Mouse (Mus musculus) midbrain, embryonic 14.5 days (tissue): ENCODE data around the gene Cdh22. TPM values are rescaled to one million over a fixed set of nuclear protein-coding genes. Genes with fewer than 3 reads are reported as not detected.

Experiments used
- ATAC-seq: fragments of 200-750 bp; cut with Nextera tagmentation; 2 replicates; pipeline ENCODE4 v1.8.0; 2017; ENCODE audit warnings: moderate number of reproducible peaks, moderate library complexity; ENCODE audit not compliant: low FRiP score, low TSS enrichment
- DNase-seq: peaks from one replicate; pipeline ENCODE4 v3.0.0-alpha.2; 2015
- H3K27ac ChIP-seq: fragments of 300-500 bp; sonication (generic); replicated peaks from 2 replicates; pipeline ENCODE4 v1.5.1; 2014; ENCODE audit warnings: mild to moderate bottlenecking, low read depth, low read length, moderate library complexity
- H3K27me3 ChIP-seq: fragments of 300-500 bp; sonication (generic); 2 replicates; pipeline ENCODE4 v1.6.1; 2014; ENCODE audit warnings: low read length, control low read depth, mixed read lengths; ENCODE audit not compliant: control insufficient read depth, insufficient read depth
- H3K36me3 ChIP-seq: fragments of 300-500 bp; sonication (generic); 2 replicates; pipeline ENCODE4 v1.6.1; 2014; ENCODE audit warnings: low read length, control low read depth; ENCODE audit not compliant: control insufficient read depth, insufficient read depth
- H3K4me1 ChIP-seq: fragments of 300-500 bp; sonication (generic); 2 replicates; pipeline ENCODE4 v1.6.1; 2014; ENCODE audit warnings: mild to moderate bottlenecking, antibody characterized with exemption, low read length, control low read depth; ENCODE audit not compliant: control insufficient read depth, insufficient read depth
- H3K4me2 ChIP-seq: fragments of 300-500 bp; sonication (generic); 2 replicates; pipeline ENCODE4 v1.6.1; 2014; ENCODE audit warnings: mild to moderate bottlenecking, low read length, moderate library complexity
- H3K4me3 ChIP-seq: fragments of 300-500 bp; sonication (generic); replicated peaks from 2 replicates; pipeline ENCODE4 v1.5.1; 2014; ENCODE audit warnings: low read depth, low read length
- H3K9ac ChIP-seq: fragments of 300-500 bp; sonication (generic); replicated peaks from 2 replicates; pipeline ENCODE4 v1.6.1; 2014; ENCODE audit warnings: mild to moderate bottlenecking, low read length, moderate library complexity
- H3K9me3 ChIP-seq: fragments of 300-500 bp; sonication (generic); 2 replicates; pipeline ENCODE4 v1.6.1; 2016; ENCODE audit warnings: low read length, control low read depth, mixed read lengths; ENCODE audit not compliant: control insufficient read depth
- WGBS: fragments of 180-500 bp; shearing (Covaris S2); extraction: QIAGEN DNeasy Blood & Tissue Kit; methylation state at CpG from one replicate; pipeline ENCODE4 v1.1.7; 2014; 5-methylcytosine and 5-hydroxymethylcytosine counted together
- polyA plus RNA-seq: library from polyadenylated mRNA; unstranded; fragments of >200 nt; fragmentation: Nextera tagmentation; extraction: Ambion mirVana; gene quantifications from 2 replicates; pipeline ENCODE4 v1.2.1, GENCODE M21; 2014

Cdh22 gene
- polyA plus RNA-seq, result 15.8 and 18.4 TPM in 2 replicates

GRCm38 (mm10) chr2:165234613-165235291, at the start of gene Cdh22:
TSS of gene Cdh22 (minus strand) at chr2:165234853.
- DNase-seq (peak; percentile 88), ATAC-seq (peak; percentile 76)
- Histone ChIP-seq H3K4me2 (peak within 1 kb of the TSS; percentile 96), H3K9ac (peak within 1 kb of the TSS; percentile 87), H3K9me3 (no peaks in the 10 kb centered on the region), H3K27ac (peak within 1 kb of the TSS; percentile 89), H3K27me3 (peaks cover 40% of the 10 kb centered on the region), H3K4me1 (peaks cover 35% of the 10 kb centered on the region), H3K36me3 (no peaks in the 10 kb centered on the region), H3K4me3 (peak within 1 kb of the TSS; percentile 72)
- WGBS, result under 1% methylated on average over 54 of the region's 60 CpGs

- 89% methylated on average over 7 of the region's 7 CpGs for WGBS
- ATAC-seq, result no peak
- Histone ChIP-seq H3K27ac (no peak overlapping the region), H3K9ac (no peak overlapping the region), H3K36me3 (peaks cover 22% of the 10 kb centered on the region), H3K4me1 (peaks cover 23% of the 10 kb centered on the region), H3K4me3 (no peak overlapping the region), H3K4me2 (no peak overlapping the region), H3K27me3 (no peaks in the 10 kb centered on the region), H3K9me3 (no peaks in the 10 kb centered on the region)
- no peak for DNase-seq
These were observed 49.7 kb upstream of the Cdh22 start for GRCm38 (mm10) chr2:165284377-165284776.

GRCm38 (mm10) chr2:165283644-165284043, 49.0 kb upstream of the Cdh22 start:
- H3K27me3 ChIP-seq, result no peaks in the 10 kb centered on the region
- H3K4me2 ChIP-seq, result no peak overlapping the region
- H3K36me3 ChIP-seq, result peaks cover 20% of the 10 kb centered on the region; the same call in 1 of the 2 replicates
- 90% methylated on average over 3 of the region's 3 CpGs for WGBS
- H3K9me3 ChIP-seq, result no peaks in the 10 kb centered on the region
- no peak overlapping the region for H3K27ac ChIP-seq
- no peak for DNase-seq
- ATAC-seq, result no peak
- H3K4me3 ChIP-seq, result no peak overlapping the region
- H3K4me1 ChIP-seq, result peaks cover 27% of the 10 kb centered on the region
- H3K9ac ChIP-seq, result no peak overlapping the region

GRCm38 (mm10) chr2:165281779-165282311, 47.2 kb upstream of the Cdh22 start:
- H3K9ac ChIP-seq, result no peak overlapping the region
- H3K27me3 ChIP-seq, result no peaks in the 10 kb centered on the region
- 62% methylated on average over 6 of the region's 6 CpGs for WGBS
- ATAC-seq (no peak; the same call in 1 of the 2 replicates), DNase-seq (peak; percentile 48)
- H3K4me1 ChIP-seq, result peaks cover 16% of the 10 kb centered on the region
- no peak overlapping the region for H3K4me2 ChIP-seq
- H3K27ac ChIP-seq, result peak overlapping the region; percentile 45; the same call in 1 of the 2 replicates
- H3K4me3 ChIP-seq, result no peak overlapping the region
- H3K9me3 ChIP-seq, result no peaks in the 10 kb centered on the region
- peaks cover 34% of the 10 kb centered on the region for H3K36me3 ChIP-seq

- H3K4me3 ChIP-seq, result no peak overlapping the region
- H3K9ac ChIP-seq, result no peak overlapping the region
- no peaks in the 10 kb centered on the region for H3K27me3 ChIP-seq
- ATAC-seq (no peak), DNase-seq (peak; percentile 73)
- H3K27ac ChIP-seq, result peak overlapping the region; percentile 78
- H3K4me1 ChIP-seq, result peaks cover 26% of the 10 kb centered on the region
- 12% methylated on average over 10 of the region's 10 CpGs for WGBS
- no peaks in the 10 kb centered on the region for H3K9me3 ChIP-seq
- peaks cover 38% of the 10 kb centered on the region for H3K36me3 ChIP-seq
- no peak overlapping the region; the same call in 1 of the 2 replicates for H3K4me2 ChIP-seq
These were observed 44.7 kb upstream of the Cdh22 start for GRCm38 (mm10) chr2:165279351-165279750.

GRCm38 (mm10) chr2:165277188-165277740, 42.6 kb upstream of the Cdh22 start:
- Histone ChIP-seq H3K27ac (no peak overlapping the region), H3K27me3 (no peaks in the 10 kb centered on the region), H3K4me2 (no peak overlapping the region), H3K36me3 (peaks cover 30% of the 10 kb centered on the region), H3K9me3 (no peaks in the 10 kb centered on the region), H3K4me1 (peaks cover 41% of the 10 kb centered on the region), H3K9ac (no peak overlapping the region), H3K4me3 (no peak overlapping the region)
- ATAC-seq (no peak), DNase-seq (no peak)
- 88% methylated on average over 5 of the region's 5 CpGs for WGBS

GRCm38 (mm10) chr2:165275824-165276223, 41.2 kb upstream of the Cdh22 start:
- peaks cover 22% of the 10 kb centered on the region for H3K36me3 ChIP-seq
- H3K9ac ChIP-seq, result no peak overlapping the region
- ATAC-seq (peak; percentile 54; the same call in 1 of the 2 replicates), DNase-seq (peak; percentile 87)
- H3K9me3 ChIP-seq, result no peaks in the 10 kb centered on the region
- WGBS, result 16% methylated on average over 8 of the region's 8 CpGs
- peak overlapping the region; percentile 78 for H3K27ac ChIP-seq
- H3K4me3 ChIP-seq, result no peak overlapping the region
- H3K4me2 ChIP-seq, result no peak overlapping the region
- H3K27me3 ChIP-seq, result no peaks in the 10 kb centered on the region
- peaks cover 53% of the 10 kb centered on the region for H3K4me1 ChIP-seq

GRCm38 (mm10) chr2:165275124-165275640, 40.5 kb upstream of the Cdh22 start:
- 30% methylated on average over 8 of the region's 8 CpGs for WGBS
- no peak overlapping the region for H3K4me2 ChIP-seq
- H3K27me3 ChIP-seq, result no peaks in the 10 kb centered on the region
- no peak overlapping the region for H3K4me3 ChIP-seq
- DNase-seq (peak; percentile 64), ATAC-seq (peak; percentile 55)
- H3K9ac ChIP-seq, result peak overlapping the region; percentile 29; the same call in 1 of the 2 replicates
- H3K4me1 ChIP-seq, result peaks cover 57% of the 10 kb centered on the region
- H3K36me3 ChIP-seq, result peaks cover 18% of the 10 kb centered on the region
- no peaks in the 10 kb centered on the region for H3K9me3 ChIP-seq
- peak overlapping the region; percentile 78 for H3K27ac ChIP-seq
